Mouse (Mus musculus): ENCODE data around the gene Spred2. TPM values are rescaled to one million over a fixed set of nuclear protein-coding genes. Genes with fewer than 3 reads are reported as not detected.

Spred2 gene
- polyA plus RNA-seq, 1 experiment from 2014 or later = 4.7 TPM

- ATAC-seq (replicated peaks; ENCODE audit: insufficient number of reproducible peaks, low FRiP score, low TSS enrichment) = no peak
- 0 out of 2 replicates have a peak, but pooled peaks cover 2% of the 10 kb centered on the region for H3K36me3 ChIP-seq (ENCODE audit: control insufficient read depth, insufficient read depth, low read length)
- H3K27ac ChIP-seq (ENCODE audit: low read depth, low read length) = no peak overlapping the region
- H3K9me3 ChIP-seq (replicated peaks; ENCODE audit: control insufficient read depth, low read length) = no peaks in the 10 kb centered on the region
- no peak overlapping the region for H3K4me2 ChIP-seq
- no peak overlapping the region for H3K4me3 ChIP-seq (ENCODE audit: low read depth, low read length)
- H3K9ac ChIP-seq (ENCODE audit: low read depth, low read length) = no peak overlapping the region
- H3K27me3 ChIP-seq (ENCODE audit: control insufficient read depth, insufficient read depth, low read length) = no peaks in the 10 kb centered on the region
- peaks cover 24% of the 10 kb centered on the region for H3K4me1 ChIP-seq (ENCODE audit: control insufficient read depth, insufficient read depth, low read length)
- WGBS (ENCODE audit: insufficient replicate concordance) = 84% methylated on average over 12 of the region's 12 CpGs
Measured at GRCm38 (mm10) chr11:19941156-19941777, 17.1 kb downstream of the Spred2 start.

GRCm38 (mm10) chr11:19941978-19942377 lies 17.8 kb downstream of the Spred2 start:
- Histone ChIP-seq H3K9me3 (replicated peaks; ENCODE audit: control insufficient read depth, low read length) (no peaks in the 10 kb centered on the region), H3K4me3 (ENCODE audit: low read depth, low read length) (no peak overlapping the region), H3K4me1 (ENCODE audit: control insufficient read depth, insufficient read depth, low read length) (peaks cover 18% of the 10 kb centered on the region), H3K27ac (ENCODE audit: low read depth, low read length) (no peak overlapping the region), H3K9ac (ENCODE audit: low read depth, low read length) (no peak overlapping the region), H3K4me2 (no peak overlapping the region), H3K36me3 (ENCODE audit: control insufficient read depth, insufficient read depth, low read length) (0 out of 2 replicates have a peak, but pooled peaks cover 2% of the 10 kb centered on the region), H3K27me3 (ENCODE audit: control insufficient read depth, insufficient read depth, low read length) (no peaks in the 10 kb centered on the region)
- no peak for ATAC-seq (replicated peaks; ENCODE audit: insufficient number of reproducible peaks, low FRiP score, low TSS enrichment)
- 74% methylated on average over 4 of the region's 4 CpGs for WGBS (ENCODE audit: insufficient replicate concordance)

- H3K9ac ChIP-seq (ENCODE audit: low read depth, low read length) = no peak overlapping the region
- H3K9me3 ChIP-seq (replicated peaks; ENCODE audit: control insufficient read depth, low read length) = no peaks in the 10 kb centered on the region
- H3K27me3 ChIP-seq (ENCODE audit: control insufficient read depth, insufficient read depth, low read length) = no peaks in the 10 kb centered on the region
- peaks cover 28% of the 10 kb centered on the region for H3K4me1 ChIP-seq (ENCODE audit: control insufficient read depth, insufficient read depth, low read length)
- no peak overlapping the region for H3K4me3 ChIP-seq (ENCODE audit: low read depth, low read length)
- H3K27ac ChIP-seq (ENCODE audit: low read depth, low read length) = no peak overlapping the region
- H3K36me3 ChIP-seq (ENCODE audit: control insufficient read depth, insufficient read depth, low read length) = 0 out of 2 replicates have a peak, but pooled peaks cover 2% of the 10 kb centered on the region
- WGBS (ENCODE audit: insufficient replicate concordance) = 89% methylated on average over 2 of the region's 2 CpGs
- no peak overlapping the region for H3K4me2 ChIP-seq
- ATAC-seq (replicated peaks; ENCODE audit: insufficient number of reproducible peaks, low FRiP score, low TSS enrichment) = no peak
Measured at GRCm38 (mm10) chr11:19943753-19944152, 19.6 kb downstream of the Spred2 start.

GRCm38 (mm10) chr11:19944701-19945100 lies 20.5 kb downstream of the Spred2 start:
- 85% methylated on average over 6 of the region's 6 CpGs for WGBS (ENCODE audit: insufficient replicate concordance)
- H3K4me3 ChIP-seq (ENCODE audit: low read depth, low read length) = no peak overlapping the region
- H3K9me3 ChIP-seq (replicated peaks; ENCODE audit: control insufficient read depth, low read length) = no peaks in the 10 kb centered on the region
- no peak for ATAC-seq (replicated peaks; ENCODE audit: insufficient number of reproducible peaks, low FRiP score, low TSS enrichment)
- H3K4me1 ChIP-seq (ENCODE audit: control insufficient read depth, insufficient read depth, low read length) = peaks cover 27% of the 10 kb centered on the region
- H3K27me3 ChIP-seq (ENCODE audit: control insufficient read depth, insufficient read depth, low read length) = no peaks in the 10 kb centered on the region
- no peak overlapping the region for H3K9ac ChIP-seq (ENCODE audit: low read depth, low read length)
- no peak overlapping the region for H3K4me2 ChIP-seq
- 0 out of 2 replicates have a peak, but pooled peaks cover 2% of the 10 kb centered on the region for H3K36me3 ChIP-seq (ENCODE audit: control insufficient read depth, insufficient read depth, low read length)
- H3K27ac ChIP-seq (ENCODE audit: low read depth, low read length) = no peak overlapping the region

GRCm38 (mm10) chr11:19946721-19947120 lies 22.5 kb downstream of the Spred2 start:
- no peaks in the 10 kb centered on the region for H3K27me3 ChIP-seq (ENCODE audit: control insufficient read depth, insufficient read depth, low read length)
- ATAC-seq (replicated peaks; ENCODE audit: insufficient number of reproducible peaks, low FRiP score, low TSS enrichment) = no peak
- no peak overlapping the region for H3K4me3 ChIP-seq (ENCODE audit: low read depth, low read length)
- no peak overlapping the region for H3K27ac ChIP-seq (ENCODE audit: low read depth, low read length)
- H3K4me2 ChIP-seq = no peak overlapping the region
- no peaks in the 10 kb centered on the region for H3K9me3 ChIP-seq (replicated peaks; ENCODE audit: control insufficient read depth, low read length)
- WGBS (ENCODE audit: insufficient replicate concordance) = 89% methylated on average over 6 of the region's 7 CpGs
- H3K36me3 ChIP-seq (ENCODE audit: control insufficient read depth, insufficient read depth, low read length) = 0 out of 2 replicates have a peak, but pooled peaks cover 2% of the 10 kb centered on the region
- peaks cover 38% of the 10 kb centered on the region for H3K4me1 ChIP-seq (ENCODE audit: control insufficient read depth, insufficient read depth, low read length)
- H3K9ac ChIP-seq (ENCODE audit: low read depth, low read length) = no peak overlapping the region

GRCm38 (mm10) chr11:19947626-19948135 lies 23.5 kb downstream of the Spred2 start:
- no peaks in the 10 kb centered on the region for H3K27me3 ChIP-seq (ENCODE audit: control insufficient read depth, insufficient read depth, low read length)
- no peak overlapping the region for H3K4me2 ChIP-seq
- WGBS (ENCODE audit: insufficient replicate concordance) = 83% methylated on average over 7 of the region's 7 CpGs
- H3K36me3 ChIP-seq (ENCODE audit: control insufficient read depth, insufficient read depth, low read length) = 0 out of 2 replicates have a peak, but pooled peaks cover 2% of the 10 kb centered on the region
- ATAC-seq (replicated peaks; ENCODE audit: insufficient number of reproducible peaks, low FRiP score, low TSS enrichment) = no peak
- H3K27ac ChIP-seq (ENCODE audit: low read depth, low read length) = no peak overlapping the region
- no peak overlapping the region for H3K9ac ChIP-seq (ENCODE audit: low read depth, low read length)
- H3K9me3 ChIP-seq (replicated peaks; ENCODE audit: control insufficient read depth, low read length) = no peaks in the 10 kb centered on the region
- H3K4me1 ChIP-seq (ENCODE audit: control insufficient read depth, insufficient read depth, low read length) = peaks cover 42% of the 10 kb centered on the region
- H3K4me3 ChIP-seq (ENCODE audit: low read depth, low read length) = no peak overlapping the region

GRCm38 (mm10) chr11:19949725-19950124 lies 25.6 kb downstream of the Spred2 start:
- Histone ChIP-seq H3K9ac (ENCODE audit: low read depth, low read length) (no peak overlapping the region), H3K9me3 (replicated peaks; ENCODE audit: control insufficient read depth, low read length) (no peaks in the 10 kb centered on the region), H3K4me2 (no peak overlapping the region), H3K36me3 (ENCODE audit: control insufficient read depth, insufficient read depth, low read length) (0 out of 2 replicates have a peak, but pooled peaks cover 2% of the 10 kb centered on the region), H3K4me3 (ENCODE audit: low read depth, low read length) (no peak overlapping the region), H3K27me3 (ENCODE audit: control insufficient read depth, insufficient read depth, low read length) (no peaks in the 10 kb centered on the region), H3K4me1 (ENCODE audit: control insufficient read depth, insufficient read depth, low read length) (peaks cover 50% of the 10 kb centered on the region), H3K27ac (ENCODE audit: low read depth, low read length) (no peak overlapping the region; the same call in 1 of the 2 replicates)
- WGBS (ENCODE audit: insufficient replicate concordance) = 75% methylated on average over 5 of the region's 5 CpGs
- ATAC-seq (replicated peaks; ENCODE audit: insufficient number of reproducible peaks, low FRiP score, low TSS enrichment) = no peak

GRCm38 (mm10) chr11:19950169-19950568 lies 26.0 kb downstream of the Spred2 start:
- no peaks in the 10 kb centered on the region for H3K27me3 ChIP-seq (ENCODE audit: control insufficient read depth, insufficient read depth, low read length)
- H3K36me3 ChIP-seq (ENCODE audit: control insufficient read depth, insufficient read depth, low read length) = 0 out of 2 replicates have a peak, but pooled peaks cover 2% of the 10 kb centered on the region
- H3K4me3 ChIP-seq (ENCODE audit: low read depth, low read length) = no peak overlapping the region
- no peak for ATAC-seq (replicated peaks; ENCODE audit: insufficient number of reproducible peaks, low FRiP score, low TSS enrichment)
- H3K9me3 ChIP-seq (replicated peaks; ENCODE audit: control insufficient read depth, low read length) = no peaks in the 10 kb centered on the region
- no peak overlapping the region for H3K4me2 ChIP-seq
- H3K9ac ChIP-seq (ENCODE audit: low read depth, low read length) = no peak overlapping the region
- peak overlapping the region; percentile 24; the same call in 1 of the 2 replicates for H3K27ac ChIP-seq (ENCODE audit: low read depth, low read length)
- peaks cover 52% of the 10 kb centered on the region for H3K4me1 ChIP-seq (ENCODE audit: control insufficient read depth, insufficient read depth, low read length)
- WGBS (ENCODE audit: insufficient replicate concordance) = 56% methylated on average over 8 of the region's 8 CpGs

GRCm38 (mm10) chr11:19952963-19953362 lies 28.8 kb downstream of the Spred2 start:
- Histone ChIP-seq H3K4me1 (ENCODE audit: control insufficient read depth, insufficient read depth, low read length) (peaks cover 44% of the 10 kb centered on the region), H3K9ac (ENCODE audit: low read depth, low read length) (no peak overlapping the region)
- 16% methylated on average over 8 of the region's 8 CpGs for WGBS (ENCODE audit: insufficient replicate concordance)

More at GRCm38 (mm10) chr11:19952963-19953362, 28.8 kb downstream of the Spred2 start:
- no peaks in the 10 kb centered on the region for H3K27me3 ChIP-seq (ENCODE audit: control insufficient read depth, insufficient read depth, low read length)
- H3K4me3 ChIP-seq (ENCODE audit: low read depth, low read length) = no peak overlapping the region
- H3K36me3 ChIP-seq (ENCODE audit: control insufficient read depth, insufficient read depth, low read length) = no peaks in the 10 kb centered on the region
- no peak overlapping the region for H3K4me2 ChIP-seq
- ATAC-seq (replicated peaks; ENCODE audit: insufficient number of reproducible peaks, low FRiP score, low TSS enrichment) = no peak
- no peaks in the 10 kb centered on the region for H3K9me3 ChIP-seq (replicated peaks; ENCODE audit: control insufficient read depth, low read length)
- H3K27ac ChIP-seq (ENCODE audit: low read depth, low read length) = no peak overlapping the region

Data from heart, embryonic 11.5 days (tissue).